Mouse (Mus musculus): ENCODE data around the gene Agbl3.

Gene Agbl3

GRCm38 (mm10) chr6:34776396-34776795 lies 3.8 kb upstream of the Agbl3 start:
- peaks cover 17% of the 10 kb centered on the region for H3K27me3 ChIP-seq (ENCODE audit: insufficient read depth, low read length)
- H3K4me3 ChIP-seq (replicated peaks; ENCODE audit: low read length), result no peak overlapping the region
- H3K9me3 ChIP-seq (ENCODE audit: low read length), result no peaks in the 10 kb centered on the region
- H3K36me3 ChIP-seq (ENCODE audit: insufficient read depth, low read length), result no peaks in the 10 kb centered on the region
- H3K4me1 ChIP-seq (replicated peaks; ENCODE audit: low read depth, low read length), result 0 out of 2 replicates have a peak, but pooled peaks cover 2% of the 10 kb centered on the region
- TF ChIP-seq POU5F1 (IDR thresholded peaks at IDR 0.05; ENCODE audit: borderline replicate concordance, low read length) (no peak), NANOG (IDR thresholded peaks at IDR 0.05; ENCODE audit: borderline replicate concordance, low read length) (no peak)

GRCm38 (mm10) chr6:34777094-34777493 lies 3.1 kb upstream of the Agbl3 start:
- no peak for TF ChIP-seq POU5F1 (IDR thresholded peaks at IDR 0.05; ENCODE audit: borderline replicate concordance, low read length)
- no peak for TF ChIP-seq NANOG (IDR thresholded peaks at IDR 0.05; ENCODE audit: borderline replicate concordance, low read length)
- TF ChIP-seq CTCF (conservative IDR thresholded peaks at IDR 0.05; ENCODE audit: low read length), result no peak
- Histone ChIP-seq H3K4me3 (replicated peaks; ENCODE audit: low read length) (no peak overlapping the region), H3K4me1 (replicated peaks; ENCODE audit: low read depth, low read length) (0 out of 2 replicates have a peak, but pooled peaks cover 2% of the 10 kb centered on the region), H3K36me3 (ENCODE audit: insufficient read depth, low read length) (no peaks in the 10 kb centered on the region), H3K9me3 (ENCODE audit: low read length) (no peaks in the 10 kb centered on the region), H3K27me3 (ENCODE audit: insufficient read depth, low read length) (peaks cover 17% of the 10 kb centered on the region)

- Histone ChIP-seq H3K27me3 (ENCODE audit: insufficient read depth, low read length) (peaks cover 19% of the 10 kb centered on the region), H3K36me3 (ENCODE audit: insufficient read depth, low read length) (no peaks in the 10 kb centered on the region), H3K4me1 (replicated peaks; ENCODE audit: low read depth, low read length) (0 out of 2 replicates have a peak, but pooled peaks cover 2% of the 10 kb centered on the region), H3K9me3 (ENCODE audit: low read length) (no peaks in the 10 kb centered on the region), H3K4me3 (replicated peaks; ENCODE audit: low read length) (no peak overlapping the region)
- TF ChIP-seq NANOG (IDR thresholded peaks at IDR 0.05; ENCODE audit: borderline replicate concordance, low read length), result no peak
- peak; percentile 37 for TF ChIP-seq CTCF (conservative IDR thresholded peaks at IDR 0.05; ENCODE audit: low read length)
- TF ChIP-seq POU5F1 (IDR thresholded peaks at IDR 0.05; ENCODE audit: borderline replicate concordance, low read length), result no peak
Measured at GRCm38 (mm10) chr6:34777981-34778668, 2.1 kb upstream of the Agbl3 start.

GRCm38 (mm10) chr6:34780943-34781289 lies 684 bp downstream of the Agbl3 start:
- H3K4me1 ChIP-seq (replicated peaks; ENCODE audit: low read depth, low read length), result 0 out of 2 replicates have a peak, but pooled peaks cover 2% of the 10 kb centered on the region
- TF ChIP-seq POU5F1 (IDR thresholded peaks at IDR 0.05; ENCODE audit: borderline replicate concordance, low read length) (no peak), CTCF (conservative IDR thresholded peaks at IDR 0.05; ENCODE audit: low read length) (no peak), NANOG (IDR thresholded peaks at IDR 0.05; ENCODE audit: borderline replicate concordance, low read length) (no peak)

GRCm38 (mm10) chr6:34782493-34782892 lies 2.3 kb downstream of the Agbl3 start:
- Histone ChIP-seq H3K9me3 (ENCODE audit: low read length) (no peaks in the 10 kb centered on the region), H3K4me1 (replicated peaks; ENCODE audit: low read depth, low read length) (0 out of 2 replicates have a peak, but pooled peaks cover 2% of the 10 kb centered on the region), H3K4me3 (replicated peaks; ENCODE audit: low read length) (no peak overlapping the region), H3K36me3 (ENCODE audit: insufficient read depth, low read length) (no peaks in the 10 kb centered on the region), H3K27me3 (ENCODE audit: insufficient read depth, low read length) (peaks cover 17% of the 10 kb centered on the region)
- TF ChIP-seq CTCF (conservative IDR thresholded peaks at IDR 0.05; ENCODE audit: low read length) (no peak), NANOG (IDR thresholded peaks at IDR 0.05; ENCODE audit: borderline replicate concordance, low read length) (no peak), POU5F1 (IDR thresholded peaks at IDR 0.05; ENCODE audit: borderline replicate concordance, low read length) (no peak)

More at GRCm38 (mm10) chr6:34780943-34781289, 684 bp downstream of the Agbl3 start:
- H3K9me3 ChIP-seq (ENCODE audit: low read length), result no peaks in the 10 kb centered on the region
- H3K27me3 ChIP-seq (ENCODE audit: insufficient read depth, low read length), result peaks cover 19% of the 10 kb centered on the region
- H3K36me3 ChIP-seq (ENCODE audit: insufficient read depth, low read length), result no peaks in the 10 kb centered on the region
- peak overlapping the region; percentile 80 for H3K4me3 ChIP-seq (replicated peaks; ENCODE audit: low read length)

- no peaks in the 10 kb centered on the region for H3K36me3 ChIP-seq (ENCODE audit: insufficient read depth, low read length)
- TF ChIP-seq CTCF (conservative IDR thresholded peaks at IDR 0.05; ENCODE audit: low read length) (no peak), POU5F1 (IDR thresholded peaks at IDR 0.05; ENCODE audit: borderline replicate concordance, low read length) (no peak), NANOG (IDR thresholded peaks at IDR 0.05; ENCODE audit: borderline replicate concordance, low read length) (no peak)
- no peaks in the 10 kb centered on the region for H3K9me3 ChIP-seq (ENCODE audit: low read length)
- H3K4me1 ChIP-seq (replicated peaks; ENCODE audit: low read depth, low read length), result no peaks in the 10 kb centered on the region
- H3K4me3 ChIP-seq (replicated peaks; ENCODE audit: low read length), result no peak overlapping the region
- no peaks in the 10 kb centered on the region for H3K27me3 ChIP-seq (ENCODE audit: insufficient read depth, low read length)
Measured at GRCm38 (mm10) chr6:34796881-34797280, 16.6 kb downstream of the Agbl3 start.

GRCm38 (mm10) chr6:34797887-34798286 lies 17.7 kb downstream of the Agbl3 start:
- Histone ChIP-seq H3K4me1 (replicated peaks; ENCODE audit: low read depth, low read length) (no peaks in the 10 kb centered on the region), H3K36me3 (ENCODE audit: insufficient read depth, low read length) (no peaks in the 10 kb centered on the region), H3K27me3 (ENCODE audit: insufficient read depth, low read length) (no peaks in the 10 kb centered on the region), H3K4me3 (replicated peaks; ENCODE audit: low read length) (no peak overlapping the region), H3K9me3 (ENCODE audit: low read length) (no peaks in the 10 kb centered on the region)
- no peak for TF ChIP-seq CTCF (conservative IDR thresholded peaks at IDR 0.05; ENCODE audit: low read length)
- no peak for TF ChIP-seq NANOG (IDR thresholded peaks at IDR 0.05; ENCODE audit: borderline replicate concordance, low read length)
- TF ChIP-seq POU5F1 (IDR thresholded peaks at IDR 0.05; ENCODE audit: borderline replicate concordance, low read length), result no peak

- H3K4me1 ChIP-seq (replicated peaks; ENCODE audit: low read depth, low read length), result no peaks in the 10 kb centered on the region
- no peak overlapping the region for H3K4me3 ChIP-seq (replicated peaks; ENCODE audit: low read length)
- TF ChIP-seq CTCF (conservative IDR thresholded peaks at IDR 0.05; ENCODE audit: low read length) (no peak), NANOG (IDR thresholded peaks at IDR 0.05; ENCODE audit: borderline replicate concordance, low read length) (no peak), POU5F1 (IDR thresholded peaks at IDR 0.05; ENCODE audit: borderline replicate concordance, low read length) (no peak)
- no peaks in the 10 kb centered on the region for H3K27me3 ChIP-seq (ENCODE audit: insufficient read depth, low read length)
- no peaks in the 10 kb centered on the region for H3K36me3 ChIP-seq (ENCODE audit: insufficient read depth, low read length)
- no peaks in the 10 kb centered on the region for H3K9me3 ChIP-seq (ENCODE audit: low read length)
Measured at GRCm38 (mm10) chr6:34805582-34805981, 25.4 kb downstream of the Agbl3 start.

- no peaks in the 10 kb centered on the region for H3K27me3 ChIP-seq (ENCODE audit: insufficient read depth, low read length)
- no peak overlapping the region for H3K4me3 ChIP-seq (replicated peaks; ENCODE audit: low read length)
- no peaks in the 10 kb centered on the region for H3K4me1 ChIP-seq (replicated peaks; ENCODE audit: low read depth, low read length)
- H3K36me3 ChIP-seq (ENCODE audit: insufficient read depth, low read length), result no peaks in the 10 kb centered on the region
- no peaks in the 10 kb centered on the region for H3K9me3 ChIP-seq (ENCODE audit: low read length)
- TF ChIP-seq POU5F1 (IDR thresholded peaks at IDR 0.05; ENCODE audit: borderline replicate concordance, low read length), result no peak
- TF ChIP-seq CTCF (conservative IDR thresholded peaks at IDR 0.05; ENCODE audit: low read length), result no peak
- TF ChIP-seq NANOG (IDR thresholded peaks at IDR 0.05; ENCODE audit: borderline replicate concordance, low read length), result no peak
Measured at GRCm38 (mm10) chr6:34810651-34811050, 30.4 kb downstream of the Agbl3 start.

Data from E14TG2a.4 (cell line).